Mouse (Mus musculus) bone marrow macrophage, adult 2 months (primary cell): ENCODE measurements around the gene Sumo1.

ENCODE experiments used
- CTCF ChIP-seq: IDR thresholded peaks from 2 replicates; pipeline ENCODE4 v1.5.1; 2012; ENCODE audit warnings: low read depth, mild to moderate bottlenecking, low read length, moderate library complexity
- POLR2A ChIP-seq: IDR thresholded peaks from 2 replicates; pipeline ENCODE4 v1.6.1; 2012; ENCODE audit warnings: mild to moderate bottlenecking, low read depth, low read length, borderline replicate concordance

- no peak for TF ChIP-seq CTCF
- no peak for TF ChIP-seq POLR2A
Measured at GRCm38 (mm10) chr1:59570767-59571166, 99.9 kb downstream of the Sumo1 start.
